Mouse (Mus musculus) stomach, postnatal 0 days (tissue): ENCODE measurements at regions not wholly inside any gene's neighbourhood (a gene's known extent, or its start where the extent isn't known, plus 50 kb on each side); places are given as distances from the start of the nearest gene placed in this dataset.

Experiments
- ATAC-seq: fragments of 200-750 bp; cut with Nextera tagmentation; 2 replicates; pipeline ENCODE4 v1.8.0; 2017; ENCODE audit not compliant: low FRiP score, low TSS enrichment
- DNase-seq: peaks from one replicate; pipeline ENCODE4 v3.0.0-alpha.2; 2016; ENCODE audit warnings: low spot score
- H3K27ac ChIP-seq: fragments of 300-500 bp; sonication (generic); replicated peaks from 2 replicates; pipeline ENCODE4 v1.5.1; 2014; ENCODE audit warnings: mild to moderate bottlenecking, control low read depth
- H3K27me3 ChIP-seq: fragments of 300-500 bp; sonication (generic); 2 replicates; pipeline ENCODE4 v1.6.1; 2014; ENCODE audit warnings: low read length; ENCODE audit not compliant: control insufficient read depth, insufficient read depth
- H3K36me3 ChIP-seq: fragments of 300-500 bp; sonication (generic); 2 replicates; pipeline ENCODE4 v1.6.1; 2014; ENCODE audit warnings: low read length, mixed read lengths; ENCODE audit not compliant: control insufficient read depth, insufficient read depth
- H3K4me1 ChIP-seq: fragments of 300-500 bp; sonication (generic); replicated peaks from 2 replicates; pipeline ENCODE4 v1.6.1; 2014; ENCODE audit warnings: antibody characterized with exemption; ENCODE audit not compliant: control insufficient read depth, insufficient read depth
- H3K4me2 ChIP-seq: fragments of 300-500 bp; sonication (generic); replicated peaks from 2 replicates; pipeline ENCODE4 v1.6.1; 2014; ENCODE audit warnings: low read depth, mild to moderate bottlenecking, control low read depth, moderate library complexity
- H3K4me3 ChIP-seq: fragments of 300-500 bp; sonication (generic); 2 replicates; pipeline ENCODE4 v1.5.1; 2014; ENCODE audit warnings: low read depth, low read length, control low read depth
- H3K9ac ChIP-seq: fragments of 300-500 bp; sonication (generic); 2 replicates; pipeline ENCODE4 v1.6.1; 2014; ENCODE audit warnings: mild to moderate bottlenecking, low read length, control low read depth, mixed read lengths
- H3K9me3 ChIP-seq: fragments of 300-500 bp; sonication (generic); 2 replicates; pipeline ENCODE4 v1.6.1; 2016; ENCODE audit warnings: low read length; ENCODE audit not compliant: control insufficient read depth
- CTCF ChIP-seq: IDR thresholded peaks from 2 replicates; pipeline ENCODE4 v1.5.1; 2016; ENCODE audit warnings: antibody characterized with exemption, low read depth, mild to moderate bottlenecking, moderate library complexity
- EP300 ChIP-seq: optimal IDR thresholded peaks from 2 replicates; pipeline ENCODE3; 2016; ENCODE audit warnings: antibody characterized with exemption
- WGBS: fragments of 180-500 bp; shearing (Covaris S2); extraction: QIAGEN DNeasy Blood & Tissue Kit; methylation state at CpG from one replicate; pipeline ENCODE4 v1.1.7; 2014; 5-methylcytosine and 5-hydroxymethylcytosine counted together

DNA sequence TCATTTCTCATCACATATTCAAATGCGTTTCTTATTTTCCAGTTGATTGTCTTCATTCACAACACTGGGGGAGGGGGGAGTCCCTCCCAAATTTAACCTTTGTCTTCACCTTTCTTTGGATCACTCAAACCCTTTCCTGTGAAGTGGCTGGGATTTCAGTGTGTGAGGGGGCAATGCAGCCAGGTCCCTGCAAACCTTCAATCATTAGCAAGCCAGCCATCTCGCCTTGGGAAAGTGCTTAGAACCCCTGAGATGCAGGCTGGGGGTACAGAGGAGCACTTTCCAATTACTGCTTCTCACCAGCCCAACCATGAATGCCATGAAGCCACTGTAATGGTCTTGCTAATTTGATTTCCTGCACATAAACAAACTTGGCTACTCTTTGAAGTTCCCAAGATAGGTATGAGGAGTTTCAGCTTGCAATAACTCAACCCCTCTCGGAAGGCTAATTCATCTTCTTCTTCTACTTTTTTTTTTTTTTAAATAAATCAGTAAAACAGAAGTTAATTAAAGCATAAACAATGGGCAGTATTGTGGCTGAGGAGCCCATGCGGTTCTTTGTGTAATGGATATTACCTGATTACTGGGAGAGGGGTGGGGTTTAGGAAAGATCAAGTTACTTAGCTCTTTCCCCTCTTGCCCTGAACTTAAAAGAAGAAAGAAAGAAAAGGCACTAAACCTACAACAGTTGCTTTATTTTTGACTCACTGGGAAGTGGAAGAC, 486.3 kb downstream of the 1700129C05Rik start:
- WGBS = 47% methylated on average over 4 of the region's 4 CpGs
- H3K27me3 ChIP-seq = no peaks in the 10 kb centered on the region
- no peaks in the 10 kb centered on the region for H3K36me3 ChIP-seq
- no peaks in the 10 kb centered on the region for H3K9me3 ChIP-seq
- no peak for DNase-seq
- no peak overlapping the region for H3K4me3 ChIP-seq
- TF ChIP-seq EP300 = no peak
- no peak for TF ChIP-seq CTCF
- no peak overlapping the region for H3K4me2 ChIP-seq
- no peak for ATAC-seq
- H3K27ac ChIP-seq = no peak overlapping the region
- no peak overlapping the region for H3K9ac ChIP-seq
- H3K4me1 ChIP-seq = no peaks in the 10 kb centered on the region

DNA sequence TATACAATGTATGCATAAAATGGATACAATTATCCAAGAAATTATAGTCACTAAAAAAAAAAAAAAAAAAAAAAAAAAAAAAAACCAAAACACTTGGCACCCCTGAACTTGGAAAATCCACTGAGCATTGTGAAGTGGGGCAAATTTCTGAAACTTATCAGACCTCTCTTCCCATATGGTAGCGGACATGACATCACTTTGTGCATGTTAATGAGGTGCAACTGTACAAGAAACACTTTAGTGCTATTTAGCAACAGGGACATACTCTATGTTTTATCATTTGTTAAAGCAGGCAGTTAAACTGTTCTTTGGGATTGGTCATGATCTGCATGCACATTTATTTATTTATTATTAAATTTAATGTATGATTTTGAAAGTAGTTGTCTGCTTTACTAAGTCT, 489.7 kb downstream of the 1700129C05Rik start:
- TF ChIP-seq CTCF = no peak
- TF ChIP-seq EP300 = no peak
- no peaks in the 10 kb centered on the region for H3K9me3 ChIP-seq
- no peaks in the 10 kb centered on the region for H3K27me3 ChIP-seq
- no peak overlapping the region for H3K9ac ChIP-seq
- DNase-seq (no peak), ATAC-seq (no peak)
- WGBS = 97% methylated on average over 1 of the region's 1 CpGs
- H3K27ac ChIP-seq = no peak overlapping the region
- H3K4me2 ChIP-seq = no peak overlapping the region
- no peaks in the 10 kb centered on the region for H3K36me3 ChIP-seq
- no peak overlapping the region for H3K4me3 ChIP-seq
- H3K4me1 ChIP-seq = no peaks in the 10 kb centered on the region

DNA sequence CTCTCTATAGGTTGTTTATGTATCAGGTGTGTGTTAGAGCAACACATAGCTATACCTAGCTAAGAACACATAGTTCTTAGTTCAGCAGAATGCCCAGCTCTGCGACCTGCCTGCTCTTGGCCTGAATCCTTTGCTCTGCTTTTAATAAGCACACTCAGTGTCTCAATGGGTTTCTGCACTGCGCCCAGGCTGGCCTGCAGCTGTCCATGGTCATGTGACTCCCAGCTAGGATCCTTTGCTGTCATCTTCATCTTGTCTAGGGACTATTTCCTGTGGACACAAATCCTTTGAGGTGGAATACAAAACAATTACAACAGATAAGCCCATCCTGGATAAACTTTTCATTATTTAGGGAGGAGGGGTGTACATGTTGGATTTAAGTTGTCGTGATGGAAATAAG, 490.7 kb downstream of the 1700129C05Rik start:
- WGBS = 80% methylated on average over 3 of the region's 3 CpGs
- no peak overlapping the region for H3K9ac ChIP-seq
- no peak overlapping the region for H3K4me3 ChIP-seq
- no peak for TF ChIP-seq EP300
- H3K27me3 ChIP-seq = no peaks in the 10 kb centered on the region
- H3K4me2 ChIP-seq = no peak overlapping the region
- DNase-seq (no peak), ATAC-seq (no peak)
- H3K27ac ChIP-seq = no peak overlapping the region
- no peaks in the 10 kb centered on the region for H3K4me1 ChIP-seq
- H3K9me3 ChIP-seq = no peaks in the 10 kb centered on the region
- H3K36me3 ChIP-seq = no peaks in the 10 kb centered on the region

DNA sequence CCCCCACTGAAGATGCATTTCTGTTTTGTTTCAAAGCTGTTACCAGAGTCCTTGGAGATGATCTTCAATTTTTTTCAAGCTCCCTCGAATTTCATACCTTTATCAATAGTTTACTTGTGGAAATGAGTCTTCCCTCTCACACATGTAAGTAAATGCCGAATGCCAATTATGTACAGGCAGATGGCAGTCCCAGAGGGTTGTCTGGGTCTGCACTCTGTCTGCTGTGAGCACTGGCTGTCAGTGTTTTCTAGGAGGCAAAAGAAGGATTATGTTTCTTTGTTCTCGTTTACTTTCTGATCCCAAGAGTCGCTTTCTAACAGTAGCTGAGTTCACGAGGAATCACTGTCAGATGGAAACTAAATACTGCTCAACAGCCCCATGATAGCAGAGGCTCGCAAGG, 491.5 kb downstream of the 1700129C05Rik start:
- no peak overlapping the region for H3K27ac ChIP-seq
- H3K4me2 ChIP-seq = no peak overlapping the region
- DNase-seq (no peak), ATAC-seq (no peak)
- H3K36me3 ChIP-seq = no peaks in the 10 kb centered on the region
- H3K27me3 ChIP-seq = no peaks in the 10 kb centered on the region
- no peaks in the 10 kb centered on the region for H3K9me3 ChIP-seq
- no peak for TF ChIP-seq CTCF
- H3K9ac ChIP-seq = no peak overlapping the region
- H3K4me1 ChIP-seq = no peaks in the 10 kb centered on the region
- WGBS = 42% methylated on average over 6 of the region's 6 CpGs
- H3K4me3 ChIP-seq = no peak overlapping the region

DNA sequence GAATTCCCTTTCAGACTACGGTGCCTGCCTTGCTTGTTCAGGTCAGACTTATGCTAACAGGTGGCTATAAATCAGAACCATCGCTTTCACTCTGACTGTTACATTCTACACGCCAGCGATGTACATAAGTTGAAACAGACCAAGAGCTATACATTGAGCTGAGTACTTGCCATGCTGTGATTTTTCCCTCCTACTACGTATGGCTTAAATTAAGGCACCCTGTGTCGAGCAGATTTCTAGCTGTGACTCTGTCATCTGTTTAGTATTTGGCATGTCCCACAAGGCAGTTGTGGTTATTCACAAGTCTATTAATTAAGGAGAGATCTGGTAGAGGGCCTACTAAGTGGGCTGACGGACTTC, 504.4 kb downstream of the 1700129C05Rik start:
- Histone ChIP-seq H3K36me3 (no peaks in the 10 kb centered on the region), H3K27me3 (no peaks in the 10 kb centered on the region), H3K4me1 (no peaks in the 10 kb centered on the region), H3K27ac (no peak overlapping the region), H3K9ac (no peak overlapping the region), H3K4me2 (no peak overlapping the region), H3K4me3 (no peak overlapping the region), H3K9me3 (no peaks in the 10 kb centered on the region)
- TF ChIP-seq EP300 (no peak), CTCF (no peak)
- DNase-seq = no peak
- 81% methylated on average over 7 of the region's 7 CpGs for WGBS
- ATAC-seq = no peak

DNA sequence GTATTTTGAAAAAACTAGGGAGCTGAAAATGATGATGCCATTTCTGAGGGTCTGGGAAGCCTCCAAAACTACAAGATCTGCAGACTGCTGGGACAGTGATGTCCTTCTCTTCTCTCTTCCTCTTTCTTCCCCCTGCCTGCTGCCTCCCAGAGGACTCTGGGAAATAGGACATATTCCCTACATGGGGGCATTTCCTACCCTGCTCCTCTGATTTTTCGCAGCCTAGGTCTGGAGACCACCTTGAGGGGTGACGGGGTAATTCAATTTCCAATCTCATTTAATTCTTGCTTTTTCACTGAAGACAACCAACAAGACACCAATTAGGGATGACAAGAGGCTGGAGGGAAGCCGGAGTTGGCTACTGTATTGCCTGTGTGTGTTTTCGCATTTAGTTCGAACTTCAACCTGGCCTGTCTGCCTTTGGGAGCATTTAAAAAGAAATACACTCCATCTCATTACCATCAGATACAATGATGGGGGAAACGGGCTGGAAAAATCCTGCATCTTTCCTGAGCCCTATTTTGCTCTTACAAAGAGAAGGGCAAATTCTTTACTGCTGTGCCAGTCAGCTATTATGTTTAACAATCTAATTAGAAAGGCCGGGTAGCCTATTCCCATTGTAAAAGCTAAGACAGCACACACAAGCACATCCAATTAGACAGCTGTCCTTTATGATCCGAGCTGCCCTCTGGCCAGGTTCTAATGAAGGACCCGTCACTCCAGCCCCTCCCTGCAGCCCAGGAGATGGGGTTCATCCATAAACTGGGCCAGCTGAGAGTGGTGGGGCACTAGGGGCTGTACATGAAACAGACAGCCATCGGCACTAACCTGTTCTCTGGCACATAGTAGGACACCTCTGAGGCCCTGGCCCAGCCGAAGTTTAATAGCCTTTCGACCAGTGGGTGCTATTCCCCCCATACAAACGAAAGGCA, 505.0 kb downstream of the 1700129C05Rik start:
- no peak for DNase-seq
- Histone ChIP-seq H3K27ac (no peak overlapping the region), H3K4me2 (no peak overlapping the region), H3K36me3 (no peaks in the 10 kb centered on the region), H3K27me3 (no peaks in the 10 kb centered on the region), H3K9me3 (no peaks in the 10 kb centered on the region), H3K4me1 (no peaks in the 10 kb centered on the region), H3K9ac (no peak overlapping the region), H3K4me3 (no peak overlapping the region)
- 82% methylated on average over 13 of the region's 13 CpGs for WGBS
- TF ChIP-seq EP300 (no peak), CTCF (no peak)
- ATAC-seq = no peak
